Mouse (Mus musculus) kidney, adult 9 months (tissue): ENCODE data around the gene H2-K1.

ENCODE experiments used
- DNase-seq: peaks from one replicate; pipeline ENCODE4 v3.0.0; 2022

The H2-K1 gene

DNA sequence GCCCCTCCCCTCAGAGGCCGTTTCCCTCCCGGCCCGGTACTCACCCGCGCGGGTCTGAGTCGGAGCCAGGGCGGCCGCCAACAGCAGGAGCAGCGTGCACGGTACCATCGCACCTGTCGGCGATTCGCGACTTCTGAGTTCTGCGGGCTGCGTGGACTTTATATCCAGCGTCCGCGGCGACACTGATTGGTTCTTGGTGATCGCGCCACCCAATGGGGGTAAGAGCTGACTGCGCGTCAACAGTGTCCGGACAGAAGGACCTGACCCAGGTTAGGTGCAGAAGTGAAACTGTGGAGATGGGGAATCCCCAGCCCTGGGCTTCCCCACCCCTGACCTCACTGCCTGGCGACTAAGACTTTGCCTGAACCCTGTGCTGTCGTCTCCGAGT is at the start of gene H2-K1:
Gene H2-K1 (minus strand): TSS at position 198 of the 388 bp plus-strand sequence.
- DNase-seq = peak; percentile 97

DNA sequence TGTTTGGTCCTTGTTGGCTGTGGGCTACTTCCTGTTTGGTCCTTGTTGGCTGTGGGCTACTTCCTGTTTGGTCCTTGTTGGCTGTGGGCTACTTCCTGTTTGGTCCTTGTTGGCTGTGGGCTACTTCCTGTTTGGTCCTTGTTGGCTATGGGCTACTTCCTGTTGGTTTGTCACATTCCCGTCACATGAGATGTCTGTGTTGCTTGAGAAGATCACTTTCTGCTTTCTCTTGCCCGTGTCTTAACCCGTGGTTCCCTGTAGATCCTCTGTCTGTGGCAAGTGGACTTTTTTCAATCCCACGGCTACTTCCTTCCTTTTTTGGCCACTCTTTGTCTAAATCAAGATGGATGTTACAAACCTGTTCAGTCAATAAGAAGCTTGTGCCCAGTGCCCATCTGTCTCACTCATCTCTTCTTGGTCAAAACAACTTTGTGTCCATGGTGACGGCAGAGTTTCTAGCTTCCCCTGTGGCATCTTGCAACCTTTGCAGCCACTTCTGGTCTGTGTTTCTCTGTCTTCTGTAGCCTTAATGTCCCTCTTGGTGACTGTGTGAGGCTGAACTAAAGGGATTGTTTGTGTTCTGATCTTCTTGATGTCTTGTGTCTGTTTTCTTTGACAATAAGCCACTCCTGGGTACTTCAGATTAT is 47.4 kb upstream of the H2-K1 start:
- DNase-seq = no peak

DNA sequence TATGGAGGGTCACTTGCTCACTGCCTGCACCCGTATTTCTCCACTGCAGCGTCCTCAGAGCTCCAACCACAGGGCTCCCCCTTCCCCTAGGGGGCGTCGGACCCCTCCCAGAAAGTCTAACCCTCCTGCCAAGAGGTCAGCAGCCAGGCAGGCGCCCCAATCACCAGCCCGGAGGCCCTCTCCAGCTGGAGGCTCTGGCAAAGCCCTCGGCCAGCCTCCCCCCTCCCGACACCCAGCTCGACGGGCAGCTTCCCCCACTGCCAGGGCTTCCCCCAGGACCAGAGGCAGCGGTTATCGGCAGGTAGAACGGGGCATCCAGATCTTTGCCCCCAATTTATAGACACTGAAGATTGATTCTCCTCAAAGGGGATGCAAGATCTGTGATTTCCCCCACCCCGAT is 45.8 kb upstream of the H2-K1 start:
- DNase-seq = no peak

DNA sequence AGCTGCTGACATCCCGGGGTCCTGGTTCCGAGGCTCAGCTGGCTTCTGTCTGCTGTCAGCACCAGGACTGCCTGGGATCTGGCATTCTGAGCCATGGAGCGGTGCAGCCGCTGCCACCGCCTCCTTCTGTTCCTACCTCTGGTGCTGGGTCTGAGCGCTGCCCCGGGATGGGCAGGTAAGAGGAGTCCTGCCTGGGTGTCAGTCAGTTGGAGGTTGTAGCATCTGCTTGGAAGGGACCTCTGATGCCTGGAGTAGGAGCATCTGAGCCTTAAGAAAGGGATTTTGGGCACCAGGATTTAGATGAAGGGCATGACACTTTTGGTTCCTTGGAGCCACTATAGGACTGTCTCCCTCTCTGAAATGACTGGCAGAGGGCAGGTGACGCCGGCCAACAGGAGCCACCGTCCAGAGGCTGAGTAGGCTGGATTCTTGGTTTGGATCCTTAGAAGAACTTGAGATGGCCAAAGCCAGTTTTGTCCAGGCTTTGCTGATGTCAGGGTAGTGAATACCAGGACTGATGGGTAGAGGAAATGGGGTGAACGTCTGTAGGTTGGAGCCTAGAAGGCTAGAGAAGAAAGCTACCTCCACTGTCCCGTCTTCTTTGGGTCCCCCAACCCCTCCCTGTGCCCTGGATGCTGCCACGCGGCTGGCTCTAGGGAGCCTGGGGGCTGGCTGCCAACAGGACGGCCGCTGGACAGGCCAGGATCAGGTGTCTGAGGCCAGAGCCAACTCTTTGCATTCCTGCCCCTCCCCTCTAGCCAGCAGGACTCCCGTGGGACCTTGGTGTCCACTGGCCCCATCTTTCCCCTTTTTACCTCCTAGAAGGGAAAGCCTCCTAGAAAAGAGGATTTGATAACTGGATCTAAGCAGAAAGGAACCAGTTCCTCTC is 39.7 kb upstream of the H2-K1 start:
- no peak for DNase-seq

DNA sequence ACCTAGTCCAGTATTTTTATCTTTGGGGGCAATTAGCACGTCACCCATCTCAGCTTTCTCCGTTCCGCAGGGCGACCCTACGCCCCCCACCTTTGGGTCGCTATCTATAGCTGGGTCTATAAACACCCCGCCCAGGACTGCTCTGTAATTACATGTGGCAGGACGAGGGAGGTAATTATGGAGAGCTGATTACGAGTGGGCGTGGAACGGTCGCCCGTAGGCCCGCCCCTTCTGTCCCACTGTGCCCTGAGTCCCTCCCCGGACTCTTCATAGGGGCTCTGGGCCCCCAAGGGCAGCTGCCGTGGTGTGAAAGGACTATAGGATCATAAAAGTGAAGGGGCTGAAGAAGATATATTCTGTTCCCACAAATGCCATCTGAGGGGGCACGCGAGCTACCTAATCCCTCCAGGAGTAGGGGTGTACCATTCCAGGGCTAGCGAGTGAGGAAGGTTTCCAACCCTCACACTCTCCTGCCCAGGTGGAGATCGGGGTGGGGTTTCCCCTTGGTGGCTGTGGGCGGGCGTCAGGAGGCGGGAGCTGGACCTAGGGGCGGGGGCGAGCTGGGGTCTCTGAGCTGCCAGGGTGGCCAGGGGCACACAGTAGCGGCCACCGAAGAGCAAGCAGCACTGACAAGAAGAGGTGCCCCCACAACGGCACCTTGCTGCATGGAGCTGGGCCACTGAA is 38.9 kb upstream of the H2-K1 start, which contains the start of gene Col11a2:
Gene Col11a2 (plus strand): TSS at position 560 of the 684 bp plus-strand sequence.
- peak; percentile 13 for DNase-seq

DNA sequence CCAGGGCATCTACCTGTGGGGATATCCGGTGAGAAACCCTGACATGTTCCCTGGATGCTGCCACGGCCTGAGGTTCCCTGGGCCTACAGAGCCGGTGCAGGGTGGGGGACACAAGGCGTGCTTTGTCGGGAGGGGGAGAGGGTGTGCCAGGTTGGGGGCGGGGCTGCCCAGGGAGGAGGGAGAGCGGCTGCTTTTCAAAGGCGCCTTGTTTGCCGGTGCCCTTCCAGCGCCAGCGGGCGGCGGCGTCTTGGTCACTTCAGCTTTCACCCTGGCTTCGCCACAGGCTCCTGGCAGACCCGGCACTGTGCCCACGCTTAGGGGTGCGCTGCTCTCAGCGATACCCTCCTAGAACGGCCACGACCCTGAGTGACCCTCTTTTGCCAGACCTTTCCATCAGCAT is 38.3 kb upstream of the H2-K1 start:
- DNase-seq = peak; percentile 12

DNA sequence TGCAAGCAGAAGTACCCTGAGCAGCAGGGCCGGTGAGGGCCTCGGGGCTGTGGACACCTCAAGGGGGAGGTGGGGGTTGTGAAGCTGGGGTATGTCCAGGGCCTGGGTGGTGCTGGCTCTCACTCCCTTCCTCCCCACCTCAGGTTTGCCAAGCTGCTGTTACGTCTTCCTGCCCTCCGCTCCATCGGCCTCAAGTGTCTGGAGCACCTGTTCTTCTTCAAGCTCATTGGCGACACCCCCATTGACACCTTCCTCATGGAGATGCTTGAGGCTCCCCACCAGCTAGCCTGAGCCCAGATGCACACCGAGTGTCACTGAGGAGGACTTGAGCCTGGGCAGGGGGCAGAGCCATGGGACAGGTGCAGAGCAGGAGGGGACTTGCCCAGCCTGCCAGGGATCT is 37.1 kb upstream of the H2-K1 start:
- DNase-seq = peak; percentile 7

DNA sequence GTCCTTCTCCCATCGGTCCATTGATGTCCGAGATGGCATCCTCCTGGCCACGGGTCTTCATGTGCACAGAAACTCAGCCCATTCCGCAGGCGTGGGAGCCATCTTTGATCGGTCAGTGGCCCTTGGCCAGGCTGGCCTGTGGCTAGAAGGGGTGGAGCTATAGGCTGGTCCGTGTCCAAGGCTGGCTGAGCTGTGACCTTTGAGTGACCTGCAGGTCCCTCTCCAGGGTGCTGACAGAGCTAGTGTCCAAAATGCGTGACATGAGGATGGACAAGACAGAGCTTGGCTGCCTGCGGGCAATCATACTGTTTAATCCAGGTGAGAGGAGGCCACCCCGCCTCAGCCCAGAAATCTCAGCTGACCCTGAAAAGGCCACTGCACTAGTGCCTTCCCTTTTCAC is 36.5 kb upstream of the H2-K1 start:
- DNase-seq = peak; percentile 87

DNA sequence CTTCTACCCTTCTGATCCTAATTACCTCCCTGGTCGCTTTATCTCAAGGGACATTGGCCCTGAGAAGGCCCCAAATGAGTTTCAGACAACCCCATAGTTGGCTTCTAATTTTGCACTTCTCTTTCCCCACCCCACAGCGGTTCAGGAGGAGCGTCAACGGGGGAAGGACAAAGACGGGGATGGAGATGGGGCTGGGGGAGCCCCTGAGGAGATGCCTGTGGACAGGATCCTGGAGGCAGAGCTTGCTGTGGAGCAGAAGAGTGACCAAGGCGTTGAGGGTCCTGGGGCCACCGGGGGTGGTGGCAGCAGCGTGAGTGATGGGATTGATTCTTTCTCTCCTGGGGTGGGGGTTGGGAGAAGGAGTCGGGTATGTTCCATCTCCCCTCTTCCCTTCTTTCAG is 35.4 kb upstream of the H2-K1 start:
- no peak for DNase-seq

DNA sequence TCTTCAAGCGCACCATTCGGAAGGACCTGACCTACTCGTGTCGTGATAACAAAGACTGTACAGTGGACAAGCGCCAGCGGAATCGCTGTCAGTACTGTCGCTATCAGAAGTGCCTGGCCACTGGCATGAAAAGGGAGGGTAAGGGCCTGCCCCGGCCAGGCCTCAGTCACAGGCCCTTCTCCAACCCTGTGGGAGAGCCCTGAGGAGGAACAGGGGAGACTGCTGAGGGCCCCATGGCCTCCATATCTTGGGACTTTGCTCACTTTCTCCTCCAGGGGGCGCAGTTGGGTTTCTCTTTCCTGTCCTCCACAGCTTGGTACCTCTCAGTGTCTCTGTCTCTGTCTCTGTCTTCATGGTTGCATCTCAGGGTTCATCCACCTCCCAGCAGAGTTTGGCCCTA is 33.9 kb upstream of the H2-K1 start:
- peak; percentile 73 for DNase-seq

DNA sequence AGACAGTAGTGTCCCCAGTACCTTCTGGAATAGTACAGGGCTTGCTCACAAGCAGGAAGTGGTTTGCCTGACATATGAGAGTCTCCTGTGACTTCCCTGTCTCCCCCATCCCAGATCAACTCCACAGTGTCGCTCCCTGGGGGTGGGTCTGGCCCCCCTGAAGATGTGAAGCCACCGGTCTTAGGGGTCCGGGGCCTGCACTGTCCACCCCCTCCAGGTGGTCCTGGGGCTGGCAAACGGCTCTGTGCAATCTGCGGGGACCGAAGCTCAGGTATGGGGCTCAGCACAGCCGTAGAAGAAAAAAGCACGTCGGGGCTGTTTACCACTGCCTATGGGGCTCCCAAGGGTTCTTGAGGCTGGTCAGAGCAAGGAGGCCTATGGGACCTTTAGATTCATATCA is 33.3 kb upstream of the H2-K1 start:
- peak; percentile 18 for DNase-seq

DNA sequence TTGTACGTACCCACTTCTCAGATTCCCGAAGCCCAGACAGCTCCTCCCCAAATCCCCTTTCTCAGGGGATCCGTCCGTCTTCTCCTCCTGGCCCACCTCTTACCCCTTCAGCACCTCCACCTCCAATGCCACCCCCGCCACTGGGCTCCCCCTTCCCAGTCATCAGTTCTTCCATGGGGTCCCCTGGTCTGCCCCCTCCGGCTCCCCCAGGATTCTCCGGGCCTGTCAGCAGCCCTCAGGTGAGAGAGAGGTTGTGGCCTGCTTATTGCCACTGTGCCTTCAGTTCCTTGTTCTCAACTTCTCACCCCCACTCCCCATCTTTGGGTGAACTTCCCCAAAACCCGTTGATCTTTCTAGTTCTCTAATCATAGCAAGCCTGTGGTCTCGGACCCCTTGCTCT is 32.7 kb upstream of the H2-K1 start:
- DNase-seq = peak; percentile 31

DNA sequence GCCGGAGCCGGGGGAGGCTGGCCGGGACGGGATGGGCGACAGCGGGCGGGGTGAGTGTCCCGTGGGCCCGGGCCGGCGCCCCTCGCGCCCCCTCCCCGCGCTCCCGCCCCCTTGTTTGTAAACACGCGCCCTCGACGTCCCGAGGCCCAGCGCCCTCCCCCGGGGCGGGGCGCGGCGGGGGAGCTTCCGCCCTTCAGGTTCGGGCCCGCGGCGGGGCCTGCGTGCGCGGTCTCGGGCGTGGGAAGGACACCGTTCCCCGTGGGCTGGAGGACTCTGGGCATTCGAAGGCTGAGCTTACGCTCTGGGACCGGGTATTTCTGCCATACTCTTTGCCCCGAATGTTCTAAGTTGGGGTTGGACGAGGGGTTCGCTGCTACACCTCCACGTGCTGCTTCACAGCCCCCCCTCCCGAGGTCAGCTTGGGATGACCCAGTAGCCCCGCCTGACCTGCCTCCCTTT is 32.1 kb upstream of the H2-K1 start:
- peak; percentile 78 for DNase-seq

DNA sequence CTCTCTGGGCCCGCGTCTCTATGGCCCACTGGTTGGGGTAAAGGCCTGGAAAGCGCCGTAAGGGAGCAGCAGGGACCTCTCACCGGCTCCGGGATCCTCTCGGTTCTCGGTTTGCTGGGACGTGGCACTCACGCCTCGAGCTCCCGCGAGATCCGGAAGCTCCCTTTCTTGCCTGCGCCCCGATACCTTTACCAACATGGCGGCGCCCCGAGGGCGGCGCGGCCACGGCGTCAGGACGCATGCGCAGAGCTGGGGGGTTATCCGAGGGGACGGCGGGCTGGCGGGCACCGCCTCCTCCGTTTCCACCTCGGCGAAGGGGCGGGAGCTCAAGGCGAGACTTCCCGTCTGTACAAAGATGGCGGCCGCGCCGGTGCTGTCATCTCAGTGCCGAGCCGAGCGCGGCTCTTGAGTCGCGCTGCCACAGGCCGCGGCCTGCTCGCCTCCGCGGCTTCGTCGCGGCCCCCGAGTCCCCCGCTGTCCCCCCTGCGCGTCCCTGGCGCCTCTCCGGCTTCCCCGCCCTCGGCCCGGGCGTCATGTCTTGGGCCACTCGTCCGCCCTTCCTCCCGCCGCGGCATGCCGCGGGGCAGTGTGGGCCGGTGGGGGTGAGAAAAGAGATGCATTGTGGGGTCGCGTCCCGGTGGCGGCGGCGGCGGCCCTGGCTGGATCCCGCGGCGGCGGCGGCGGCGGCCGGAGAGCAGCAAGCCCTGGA is 31.5 kb upstream of the H2-K1 start, which contains the start of the genes Slc39a7 and Rxrb:
Gene Slc39a7 (minus strand): TSS at position 218 of the 709 bp plus-strand sequence.
Gene Rxrb (plus strand): TSS at position 348 of the 709 bp plus-strand sequence.
- peak; percentile 98 for DNase-seq

DNA sequence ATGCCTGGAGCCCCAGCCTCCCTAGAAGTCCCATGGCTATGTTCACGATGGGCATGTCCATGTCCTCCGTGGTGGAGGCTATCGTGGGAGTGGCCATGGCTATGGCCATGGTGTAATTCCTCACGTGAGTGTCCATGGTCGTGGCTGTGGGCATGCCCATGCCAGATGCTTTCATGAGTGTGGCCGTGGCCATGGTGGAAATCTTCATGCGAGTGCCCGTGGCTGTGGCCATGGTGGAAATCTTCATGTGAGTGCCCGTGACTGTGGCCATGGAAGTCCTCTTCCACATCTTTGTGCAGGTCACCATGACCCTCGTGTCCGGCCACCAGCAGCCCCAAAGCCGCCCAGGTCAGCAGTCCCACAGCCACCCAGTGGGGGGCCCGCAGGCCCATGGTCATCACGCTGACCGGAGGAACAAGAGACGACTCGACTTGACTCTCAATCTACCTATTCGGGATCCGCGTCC is 30.7 kb upstream of the H2-K1 start:
- no peak for DNase-seq

DNA sequence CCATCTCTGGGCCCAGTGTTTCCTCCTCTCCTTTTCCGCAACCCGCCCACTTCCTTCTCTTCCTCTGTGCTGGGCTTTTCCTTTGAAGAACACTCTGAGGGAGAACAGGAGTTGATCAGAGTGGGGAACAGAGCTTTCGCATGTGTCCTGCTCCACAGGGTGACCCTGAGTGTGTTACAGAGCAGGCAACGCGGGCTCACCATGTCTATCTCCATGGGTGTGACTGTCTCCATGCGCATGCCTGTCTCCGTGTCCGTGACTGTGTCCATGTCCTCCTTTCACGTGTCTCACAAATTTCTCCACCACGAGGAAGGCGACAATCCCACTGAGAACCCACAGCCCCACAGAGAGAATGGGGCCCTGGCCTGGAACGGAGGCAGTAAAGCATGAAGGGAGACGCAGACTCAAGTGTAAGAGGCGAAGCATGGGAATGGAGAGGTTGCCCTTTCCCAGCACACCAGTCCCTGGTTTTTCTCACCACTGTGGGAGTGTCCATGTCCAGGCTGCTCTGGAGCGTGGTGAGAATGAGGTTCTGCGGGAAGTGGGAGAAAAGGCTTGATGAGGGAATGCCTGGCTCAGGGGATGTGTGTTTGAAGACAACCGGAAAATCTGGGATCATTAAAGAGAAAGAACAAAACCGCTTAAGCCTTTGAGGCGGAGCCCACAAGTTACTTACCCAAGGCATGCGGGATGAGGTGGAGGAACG is 29.9 kb upstream of the H2-K1 start:
- DNase-seq = peak; percentile 30

DNA sequence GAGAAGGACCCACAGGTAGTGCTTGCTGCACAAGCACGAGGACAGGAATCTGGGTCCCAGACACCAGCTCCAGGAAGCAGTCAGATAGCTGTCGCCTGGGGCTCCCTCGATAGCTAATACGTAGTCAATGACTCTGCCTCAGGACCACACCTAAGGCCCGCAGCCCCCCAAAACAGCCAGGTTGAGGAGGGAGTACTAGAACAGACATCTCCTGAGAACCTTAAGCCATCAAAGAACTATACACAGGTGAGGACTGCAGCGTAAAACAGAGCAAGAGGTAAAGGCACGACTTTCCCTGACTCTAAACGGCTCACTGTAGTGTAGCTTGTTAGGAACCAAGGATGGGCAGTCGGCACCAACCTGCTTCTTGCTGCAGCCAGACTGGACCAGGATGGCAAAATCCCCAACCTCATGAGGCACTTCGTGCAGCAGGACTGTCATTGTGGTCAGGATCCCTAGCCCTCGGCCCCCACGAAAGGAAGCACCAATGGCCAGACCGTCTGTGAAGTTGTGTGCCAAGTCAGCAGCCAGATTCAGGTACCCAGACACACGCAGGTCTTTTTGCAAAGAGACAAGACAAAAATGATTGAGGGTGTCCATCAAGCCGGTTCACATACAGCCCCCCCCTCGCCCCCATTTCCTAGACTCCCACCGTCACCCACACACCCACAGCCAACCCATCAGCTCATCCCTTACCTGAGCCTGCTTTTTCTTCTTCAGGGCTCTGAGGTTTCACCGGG is 29.2 kb upstream of the H2-K1 start:
- peak; percentile 17 for DNase-seq

DNA sequence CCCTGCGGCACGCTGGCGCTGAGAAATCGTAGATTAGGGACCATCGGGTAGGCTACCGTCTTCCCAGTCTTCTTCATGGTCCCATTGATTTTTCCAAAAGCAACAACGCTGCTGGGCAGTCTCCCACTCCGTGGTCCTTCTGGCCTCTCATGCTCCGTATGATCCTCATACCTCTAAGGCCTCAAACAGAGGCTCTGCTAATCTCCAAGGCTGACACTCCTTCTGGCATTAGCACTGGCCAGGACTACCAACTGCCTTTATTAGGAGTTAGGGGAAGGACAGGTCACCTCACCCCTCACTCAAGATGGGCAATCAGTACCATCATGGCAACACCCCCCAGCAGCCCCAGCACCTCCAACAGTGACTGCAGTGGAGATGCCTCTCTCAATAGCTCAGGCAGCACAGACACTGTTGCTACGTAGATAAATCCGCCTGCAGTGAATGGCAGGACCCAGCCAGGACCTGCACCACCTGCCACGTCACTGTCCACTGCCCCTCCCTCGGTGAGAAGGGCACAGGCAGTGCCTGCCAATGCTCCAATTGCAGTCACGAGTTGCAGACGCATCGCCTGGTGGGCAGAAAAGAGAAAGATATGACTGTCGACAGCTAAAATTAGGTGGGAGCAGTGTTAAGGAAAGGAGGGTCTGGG is 28.5 kb upstream of the H2-K1 start:
- peak; percentile 19 for DNase-seq

DNA sequence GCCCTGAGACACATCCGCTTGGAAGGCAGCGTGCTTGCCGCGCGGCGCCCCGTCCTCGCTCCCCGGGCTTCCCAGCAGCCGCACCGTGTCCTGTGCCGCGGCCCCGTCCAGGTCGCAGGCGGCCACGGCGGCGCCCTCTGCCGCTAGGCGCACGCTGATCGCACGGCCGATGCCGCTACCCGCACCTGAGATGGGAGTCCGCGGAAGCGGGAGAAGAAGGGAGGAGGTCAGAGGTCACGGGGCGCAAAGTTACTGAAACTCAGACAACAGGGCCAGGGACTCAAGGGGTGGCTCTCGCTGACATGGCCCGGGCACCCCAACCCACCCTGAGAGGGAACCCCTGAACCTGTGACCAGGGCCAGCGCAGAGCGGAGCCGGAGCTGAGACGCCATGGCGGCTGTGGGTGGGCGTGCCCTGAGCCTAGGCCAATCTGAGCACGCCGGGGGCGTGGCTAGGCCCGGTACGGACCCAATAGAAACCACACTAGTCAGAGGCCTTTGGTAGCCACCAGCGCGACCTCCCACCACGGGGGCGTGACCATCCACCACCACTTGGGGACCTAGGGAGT is 27.6 kb upstream of the H2-K1 start, which contains the start of gene H2-Ke6:
Gene H2-Ke6 (minus strand): TSS at position 405 of the 568 bp plus-strand sequence.
- peak; percentile 98 for DNase-seq
